Mouse (Mus musculus): ENCODE measurements at regions not wholly inside any gene's neighbourhood (a gene's known extent, or its start where the extent isn't known, plus 50 kb on each side); places are given as distances from the start of the nearest gene placed in this dataset.
A peak's percentile ranks its signal among the peaks of the same experiment; 100 is the strongest.

- H3K4me3 ChIP-seq (ENCODE audit: low read depth, low read length), result no peak overlapping the region
- 57% methylated on average over 3 of the region's 3 CpGs for WGBS
- peak; percentile 37 for DNase-seq
- no peaks in the 10 kb centered on the region for H3K36me3 ChIP-seq (ENCODE audit: insufficient read depth)
- TF ChIP-seq CTCF (IDR thresholded peaks at IDR 0.05; ENCODE audit: low read depth), result no peak
- H3K9ac ChIP-seq, result no peak overlapping the region
- H3K4me2 ChIP-seq (ENCODE audit: low read depth), result no peak overlapping the region
- peak; percentile 79 for ATAC-seq
- H3K4me1 ChIP-seq (ENCODE audit: insufficient read depth), result no peaks in the 10 kb centered on the region
- H3K27me3 ChIP-seq (ENCODE audit: insufficient read depth, low read length), result no peaks in the 10 kb centered on the region
- H3K27ac ChIP-seq (ENCODE audit: low read depth, low read length), result no peak overlapping the region
- no peaks in the 10 kb centered on the region for H3K9me3 ChIP-seq (ENCODE audit: low read length)
Observed at GRCm38 (mm10) chr11:7010858-7011257, 52.4 kb upstream of the Adcy1 start.

GRCm38 (mm10) chr11:6999329-6999728 is 64.0 kb upstream of the Adcy1 start:
- Histone ChIP-seq H3K9ac (no peak overlapping the region), H3K4me3 (ENCODE audit: low read depth, low read length) (no peak overlapping the region), H3K27me3 (ENCODE audit: insufficient read depth, low read length) (no peaks in the 10 kb centered on the region), H3K9me3 (ENCODE audit: low read length) (no peaks in the 10 kb centered on the region), H3K4me2 (ENCODE audit: low read depth) (no peak overlapping the region), H3K36me3 (ENCODE audit: insufficient read depth) (no peaks in the 10 kb centered on the region), H3K4me1 (ENCODE audit: insufficient read depth) (no peaks in the 10 kb centered on the region), H3K27ac (ENCODE audit: low read depth, low read length) (no peak overlapping the region)
- peak; percentile 63 for ATAC-seq
- no peak for TF ChIP-seq CTCF (IDR thresholded peaks at IDR 0.05; ENCODE audit: low read depth)
- no peak for DNase-seq

- Histone ChIP-seq H3K4me1 (ENCODE audit: insufficient read depth) (no peaks in the 10 kb centered on the region), H3K27ac (ENCODE audit: low read depth, low read length) (no peak overlapping the region), H3K4me2 (ENCODE audit: low read depth) (no peak overlapping the region), H3K4me3 (ENCODE audit: low read depth, low read length) (no peak overlapping the region), H3K27me3 (ENCODE audit: insufficient read depth, low read length) (no peaks in the 10 kb centered on the region), H3K9ac (no peak overlapping the region), H3K9me3 (ENCODE audit: low read length) (no peaks in the 10 kb centered on the region), H3K36me3 (ENCODE audit: insufficient read depth) (no peaks in the 10 kb centered on the region)
- 81% methylated on average over 1 of the region's 1 CpGs for WGBS
- ATAC-seq (no peak), DNase-seq (no peak)
- no peak for TF ChIP-seq CTCF (IDR thresholded peaks at IDR 0.05; ENCODE audit: low read depth)
Observed at GRCm38 (mm10) chr11:6998810-6999209, 64.5 kb upstream of the Adcy1 start.

GRCm38 (mm10) chr11:6997508-6997907 is 65.8 kb upstream of the Adcy1 start:
- H3K27ac ChIP-seq (ENCODE audit: low read depth, low read length), result no peak overlapping the region
- H3K4me1 ChIP-seq (ENCODE audit: insufficient read depth), result no peaks in the 10 kb centered on the region
- no peak overlapping the region for H3K4me2 ChIP-seq (ENCODE audit: low read depth)
- no peak for ATAC-seq
- no peak for DNase-seq
- no peak overlapping the region for H3K9ac ChIP-seq
- WGBS, result 88% methylated on average over 6 of the region's 6 CpGs
- H3K9me3 ChIP-seq (ENCODE audit: low read length), result no peaks in the 10 kb centered on the region
- no peaks in the 10 kb centered on the region for H3K36me3 ChIP-seq (ENCODE audit: insufficient read depth)
- H3K4me3 ChIP-seq (ENCODE audit: low read depth, low read length), result no peak overlapping the region
- no peaks in the 10 kb centered on the region for H3K27me3 ChIP-seq (ENCODE audit: insufficient read depth, low read length)
- no peak for TF ChIP-seq CTCF (IDR thresholded peaks at IDR 0.05; ENCODE audit: low read depth)

GRCm38 (mm10) chr11:6993731-6994130 is 69.6 kb upstream of the Adcy1 start:
- WGBS, result 94% methylated on average over 2 of the region's 2 CpGs
- Histone ChIP-seq H3K4me1 (ENCODE audit: insufficient read depth) (no peaks in the 10 kb centered on the region), H3K4me2 (ENCODE audit: low read depth) (no peak overlapping the region), H3K9me3 (ENCODE audit: low read length) (no peaks in the 10 kb centered on the region), H3K9ac (no peak overlapping the region), H3K27ac (ENCODE audit: low read depth, low read length) (no peak overlapping the region), H3K4me3 (ENCODE audit: low read depth, low read length) (no peak overlapping the region), H3K36me3 (ENCODE audit: insufficient read depth) (no peaks in the 10 kb centered on the region), H3K27me3 (ENCODE audit: insufficient read depth, low read length) (no peaks in the 10 kb centered on the region)
- ATAC-seq (no peak), DNase-seq (no peak)
- TF ChIP-seq CTCF (IDR thresholded peaks at IDR 0.05; ENCODE audit: low read depth), result no peak

GRCm38 (mm10) chr11:6991626-6992025 is 71.7 kb upstream of the Adcy1 start:
- H3K4me1 ChIP-seq (ENCODE audit: insufficient read depth), result no peaks in the 10 kb centered on the region
- ATAC-seq, result no peak
- 92% methylated on average over 5 of the region's 5 CpGs for WGBS

GRCm38 (mm10) chr11:6990711-6991110 is 72.6 kb upstream of the Adcy1 start:
- Histone ChIP-seq H3K4me2 (ENCODE audit: low read depth) (no peak overlapping the region), H3K36me3 (ENCODE audit: insufficient read depth) (no peaks in the 10 kb centered on the region), H3K9me3 (ENCODE audit: low read length) (no peaks in the 10 kb centered on the region), H3K4me3 (ENCODE audit: low read depth, low read length) (no peak overlapping the region), H3K9ac (no peak overlapping the region), H3K4me1 (ENCODE audit: insufficient read depth) (no peaks in the 10 kb centered on the region), H3K27me3 (ENCODE audit: insufficient read depth, low read length) (no peaks in the 10 kb centered on the region), H3K27ac (ENCODE audit: low read depth, low read length) (no peak overlapping the region)
- 75% methylated on average over 3 of the region's 3 CpGs for WGBS
- no peak for TF ChIP-seq CTCF (IDR thresholded peaks at IDR 0.05; ENCODE audit: low read depth)
- ATAC-seq (no peak), DNase-seq (no peak)

More at GRCm38 (mm10) chr11:6991626-6992025, 71.7 kb upstream of the Adcy1 start:
- Histone ChIP-seq H3K4me3 (ENCODE audit: low read depth, low read length) (no peak overlapping the region), H3K27me3 (ENCODE audit: insufficient read depth, low read length) (no peaks in the 10 kb centered on the region), H3K27ac (ENCODE audit: low read depth, low read length) (no peak overlapping the region), H3K4me2 (ENCODE audit: low read depth) (no peak overlapping the region), H3K9ac (no peak overlapping the region), H3K36me3 (ENCODE audit: insufficient read depth) (no peaks in the 10 kb centered on the region), H3K9me3 (ENCODE audit: low read length) (no peaks in the 10 kb centered on the region)
- no peak for DNase-seq
- no peak for TF ChIP-seq CTCF (IDR thresholded peaks at IDR 0.05; ENCODE audit: low read depth)

All from forebrain, postnatal 0 days (tissue).